Mouse (Mus musculus): ENCODE results near the gene Mrln. TPM values are rescaled to one million over a fixed set of nuclear protein-coding genes. Genes with fewer than 3 reads are reported as not detected.
"Not testable (repeated sequence)": the region's sequence is repeated elsewhere in the genome, so short reads cannot be mapped to it uniquely, and the experiment has no call there.

The Mrln gene
- polyA plus RNA-seq, 1 experiment from 2014 or later = 0.59 TPM

DNA sequence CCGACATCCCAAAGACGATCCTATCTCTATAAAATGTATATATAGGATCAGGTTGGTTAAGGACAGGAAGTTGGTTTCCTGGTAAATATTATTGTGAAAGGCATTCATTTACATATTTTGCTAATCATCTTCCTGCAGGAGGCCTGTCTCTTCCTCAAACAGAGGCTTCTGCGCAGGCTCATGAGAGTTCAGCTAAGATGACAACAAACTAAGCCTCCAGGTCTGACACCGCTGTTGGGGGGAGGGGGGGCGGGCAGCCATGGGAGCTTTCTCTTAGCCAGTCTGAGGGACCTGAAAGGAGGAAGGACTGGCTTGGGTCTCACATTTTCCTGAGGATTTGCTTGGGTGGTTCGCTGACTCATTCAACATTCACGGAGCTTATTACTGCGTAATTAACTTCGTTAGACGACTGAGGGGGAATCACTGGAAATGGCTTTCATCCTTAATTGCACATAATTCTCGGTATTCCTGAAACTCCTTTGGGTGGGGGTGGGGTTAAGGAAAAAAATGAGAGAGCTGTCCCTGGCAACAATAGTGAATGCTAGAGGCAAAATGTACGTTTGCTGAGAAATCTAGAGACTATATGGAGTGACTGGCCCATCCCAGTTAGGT lies 3.5 kb upstream of the Mrln start:
- Histone ChIP-seq H3K4me2 (replicated peaks) (no peak overlapping the region), H3K27me3 (ENCODE audit: control insufficient read depth, insufficient read depth, low read length) (no peaks in the 10 kb centered on the region), H3K27ac (no peak overlapping the region), H3K4me3 (replicated peaks; ENCODE audit: low read length) (no peak overlapping the region), H3K4me1 (replicated peaks; ENCODE audit: control insufficient read depth, insufficient read depth, low read length) (no peaks in the 10 kb centered on the region), H3K36me3 (replicated peaks; ENCODE audit: control insufficient read depth, insufficient read depth) (no peaks in the 10 kb centered on the region), H3K9ac (no peak overlapping the region), H3K9me3 (ENCODE audit: control insufficient read depth, low read length) (no peaks in the 10 kb centered on the region)
- no peak for ATAC-seq (ENCODE audit: low FRiP score)
- DNase-seq (ENCODE audit: low spot score) = no peak
- 62% methylated on average over 12 of the region's 12 CpGs for WGBS

- DNase-seq (ENCODE audit: low spot score) (no peak), ATAC-seq (ENCODE audit: low FRiP score) (no peak)
- no peak overlapping the region for H3K4me2 ChIP-seq (replicated peaks)
- no peaks in the 10 kb centered on the region for H3K9me3 ChIP-seq (ENCODE audit: control insufficient read depth, low read length)
- H3K36me3 ChIP-seq (replicated peaks; ENCODE audit: control insufficient read depth, insufficient read depth) = no peaks in the 10 kb centered on the region
- H3K27me3 ChIP-seq (ENCODE audit: control insufficient read depth, insufficient read depth, low read length) = no peaks in the 10 kb centered on the region
- WGBS = 87% methylated on average over 9 of the region's 9 CpGs
- no peaks in the 10 kb centered on the region for H3K4me1 ChIP-seq (replicated peaks; ENCODE audit: control insufficient read depth, insufficient read depth, low read length)
- H3K4me3 ChIP-seq (replicated peaks; ENCODE audit: low read length) = no peak overlapping the region
- H3K9ac ChIP-seq = no peak overlapping the region
- no peak overlapping the region for H3K27ac ChIP-seq
These were observed 6.8 kb downstream of the Mrln start for GRCm38 (mm10) chr10:70211281-70211680.

GRCm38 (mm10) chr10:70220971-70221370 lies 16.5 kb downstream of the Mrln start:
- H3K27ac ChIP-seq = no peak overlapping the region
- ATAC-seq (ENCODE audit: low FRiP score) (no peak), DNase-seq (ENCODE audit: low spot score) (no peak)
- WGBS = 65% methylated on average over 5 of the region's 5 CpGs
- no peaks in the 10 kb centered on the region for H3K36me3 ChIP-seq (replicated peaks; ENCODE audit: control insufficient read depth, insufficient read depth)
- no peaks in the 10 kb centered on the region for H3K9me3 ChIP-seq (ENCODE audit: control insufficient read depth, low read length)
- no peak overlapping the region for H3K9ac ChIP-seq
- H3K4me3 ChIP-seq (replicated peaks; ENCODE audit: low read length) = no peak overlapping the region
- H3K4me1 ChIP-seq (replicated peaks; ENCODE audit: control insufficient read depth, insufficient read depth, low read length) = no peaks in the 10 kb centered on the region
- no peaks in the 10 kb centered on the region for H3K27me3 ChIP-seq (ENCODE audit: control insufficient read depth, insufficient read depth, low read length)
- no peak overlapping the region for H3K4me2 ChIP-seq (replicated peaks)

GRCm38 (mm10) chr10:70222231-70222630 lies 17.8 kb downstream of the Mrln start:
- 90% methylated on average over 8 of the region's 8 CpGs for WGBS
- not testable (repeated sequence) for DNase-seq (ENCODE audit: low spot score); H3K9ac ChIP-seq; H3K4me1 ChIP-seq (replicated peaks; ENCODE audit: control insufficient read depth, insufficient read depth, low read length); H3K27ac ChIP-seq; H3K4me3 ChIP-seq (replicated peaks; ENCODE audit: low read length); H3K9me3 ChIP-seq (ENCODE audit: control insufficient read depth, low read length); H3K4me2 ChIP-seq (replicated peaks); H3K27me3 ChIP-seq (ENCODE audit: control insufficient read depth, insufficient read depth, low read length); ATAC-seq (ENCODE audit: low FRiP score); H3K36me3 ChIP-seq (replicated peaks; ENCODE audit: control insufficient read depth, insufficient read depth)

DNA sequence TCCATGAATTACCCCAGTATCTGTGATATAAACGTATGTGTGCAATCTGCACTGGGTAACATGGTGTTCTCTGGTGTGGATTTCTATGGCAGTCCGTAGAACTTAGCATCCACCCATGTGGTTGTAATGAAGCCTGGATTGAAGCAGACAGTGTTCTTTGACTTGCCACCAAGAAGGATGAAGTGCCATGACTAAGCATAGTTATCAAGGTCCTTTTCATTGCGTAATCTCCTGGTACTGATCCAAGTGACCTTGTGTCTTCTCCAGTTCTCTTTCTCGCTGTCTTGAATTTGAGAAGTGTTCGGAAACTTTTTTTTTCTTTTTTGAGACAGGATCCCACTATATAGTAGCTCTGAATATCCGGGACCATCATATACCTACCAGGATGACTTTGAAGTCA lies 20.1 kb downstream of the Mrln start:
- Histone ChIP-seq H3K9ac (no peak overlapping the region), H3K36me3 (replicated peaks; ENCODE audit: control insufficient read depth, insufficient read depth) (no peaks in the 10 kb centered on the region), H3K4me2 (replicated peaks) (no peak overlapping the region), H3K27ac (no peak overlapping the region), H3K27me3 (ENCODE audit: control insufficient read depth, insufficient read depth, low read length) (no peaks in the 10 kb centered on the region), H3K4me1 (replicated peaks; ENCODE audit: control insufficient read depth, insufficient read depth, low read length) (no peaks in the 10 kb centered on the region), H3K9me3 (ENCODE audit: control insufficient read depth, low read length) (no peaks in the 10 kb centered on the region), H3K4me3 (replicated peaks; ENCODE audit: low read length) (no peak overlapping the region)
- ATAC-seq (ENCODE audit: low FRiP score) (no peak), DNase-seq (ENCODE audit: low spot score) (no peak)
- WGBS = 96% methylated on average over 6 of the region's 6 CpGs

GRCm38 (mm10) chr10:70225760-70226159 lies 21.3 kb downstream of the Mrln start:
- Histone ChIP-seq H3K27me3 (ENCODE audit: control insufficient read depth, insufficient read depth, low read length) (no peaks in the 10 kb centered on the region), H3K4me1 (replicated peaks; ENCODE audit: control insufficient read depth, insufficient read depth, low read length) (no peaks in the 10 kb centered on the region), H3K27ac (no peak overlapping the region), H3K4me2 (replicated peaks) (no peak overlapping the region), H3K9me3 (ENCODE audit: control insufficient read depth, low read length) (no peaks in the 10 kb centered on the region), H3K36me3 (replicated peaks; ENCODE audit: control insufficient read depth, insufficient read depth) (no peaks in the 10 kb centered on the region), H3K9ac (no peak overlapping the region), H3K4me3 (replicated peaks; ENCODE audit: low read length) (no peak overlapping the region)
- 73% methylated on average over 6 of the region's 6 CpGs for WGBS
- ATAC-seq (ENCODE audit: low FRiP score) = no peak
- no peak for DNase-seq (ENCODE audit: low spot score)

GRCm38 (mm10) chr10:70226608-70227007 lies 22.1 kb downstream of the Mrln start:
- Histone ChIP-seq H3K9ac (no peak overlapping the region), H3K4me2 (replicated peaks) (no peak overlapping the region), H3K27me3 (ENCODE audit: control insufficient read depth, insufficient read depth, low read length) (no peaks in the 10 kb centered on the region), H3K4me1 (replicated peaks; ENCODE audit: control insufficient read depth, insufficient read depth, low read length) (no peaks in the 10 kb centered on the region), H3K4me3 (replicated peaks; ENCODE audit: low read length) (no peak overlapping the region), H3K9me3 (ENCODE audit: control insufficient read depth, low read length) (no peaks in the 10 kb centered on the region), H3K27ac (no peak overlapping the region), H3K36me3 (replicated peaks; ENCODE audit: control insufficient read depth, insufficient read depth) (no peaks in the 10 kb centered on the region)
- ATAC-seq (ENCODE audit: low FRiP score) (no peak), DNase-seq (ENCODE audit: low spot score) (no peak)

DNA sequence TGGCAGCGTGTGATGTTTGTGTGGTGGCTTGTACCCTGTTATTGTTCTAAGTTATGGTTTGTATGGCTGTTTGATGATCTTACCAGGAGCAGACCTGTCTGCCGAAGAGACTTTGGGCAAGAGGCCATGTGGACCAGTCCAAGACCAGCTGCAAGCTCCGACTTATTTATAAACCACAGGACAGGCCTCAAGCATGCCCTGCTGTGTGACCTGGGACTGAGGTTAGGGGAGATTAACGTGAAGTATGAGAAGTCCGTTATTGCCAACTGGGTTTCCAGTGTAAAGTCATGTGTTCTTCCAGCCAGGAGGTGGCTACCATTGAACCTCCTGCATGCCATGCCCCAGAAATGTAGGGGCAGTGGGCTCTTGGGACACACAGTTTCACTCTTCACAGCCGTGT lies 25.9 kb downstream of the Mrln start:
- Histone ChIP-seq H3K36me3 (replicated peaks; ENCODE audit: control insufficient read depth, insufficient read depth) (no peaks in the 10 kb centered on the region), H3K4me3 (replicated peaks; ENCODE audit: low read length) (no peak overlapping the region), H3K27me3 (ENCODE audit: control insufficient read depth, insufficient read depth, low read length) (no peaks in the 10 kb centered on the region), H3K9me3 (ENCODE audit: control insufficient read depth, low read length) (no peaks in the 10 kb centered on the region), H3K9ac (no peak overlapping the region), H3K4me1 (replicated peaks; ENCODE audit: control insufficient read depth, insufficient read depth, low read length) (no peaks in the 10 kb centered on the region), H3K27ac (no peak overlapping the region), H3K4me2 (replicated peaks) (no peak overlapping the region)
- DNase-seq (ENCODE audit: low spot score) = no peak
- 83% methylated on average over 6 of the region's 6 CpGs for WGBS
- no peak for ATAC-seq (ENCODE audit: low FRiP score)

GRCm38 (mm10) chr10:70237936-70238335 lies 33.5 kb downstream of the Mrln start:
- Histone ChIP-seq H3K4me1 (replicated peaks; ENCODE audit: control insufficient read depth, insufficient read depth, low read length) (no peaks in the 10 kb centered on the region), H3K9ac (no peak overlapping the region), H3K9me3 (ENCODE audit: control insufficient read depth, low read length) (no peaks in the 10 kb centered on the region), H3K4me2 (replicated peaks) (no peak overlapping the region), H3K4me3 (replicated peaks; ENCODE audit: low read length) (no peak overlapping the region), H3K27me3 (ENCODE audit: control insufficient read depth, insufficient read depth, low read length) (no peaks in the 10 kb centered on the region), H3K36me3 (replicated peaks; ENCODE audit: control insufficient read depth, insufficient read depth) (no peaks in the 10 kb centered on the region), H3K27ac (no peak overlapping the region)
- ATAC-seq (ENCODE audit: low FRiP score) (no peak), DNase-seq (ENCODE audit: low spot score) (no peak)
- WGBS = 74% methylated on average over 2 of the region's 2 CpGs
